Mouse (Mus musculus) cerebellum, adult 9-11 months (tissue): ENCODE measurements around the gene Supt3.

Source experiments
- DNase-seq: peaks from one replicate; pipeline ENCODE4 v3.0.0; 2022

The Supt3 gene

DNA sequence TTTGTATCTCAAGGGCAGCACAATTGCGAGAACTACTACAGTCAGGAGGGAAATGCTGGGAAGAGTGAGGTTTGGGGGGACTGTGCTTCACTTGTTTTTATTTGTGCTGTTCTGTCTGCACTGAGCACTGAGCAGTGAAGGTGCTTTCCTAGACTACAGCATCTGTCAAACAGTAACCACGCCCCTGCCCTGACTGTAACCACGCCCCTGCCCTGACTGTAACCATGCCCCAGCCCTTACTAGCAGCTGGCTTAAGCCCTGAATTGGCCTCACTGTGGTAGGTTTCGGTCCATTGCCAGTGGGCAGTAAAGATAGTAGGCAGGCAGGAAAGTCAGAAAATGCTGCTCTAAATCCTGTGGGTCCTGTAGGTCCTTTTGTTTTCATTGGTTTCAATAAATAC lies 196.5 kb downstream of the Supt3 start:
- no peak for DNase-seq

DNA sequence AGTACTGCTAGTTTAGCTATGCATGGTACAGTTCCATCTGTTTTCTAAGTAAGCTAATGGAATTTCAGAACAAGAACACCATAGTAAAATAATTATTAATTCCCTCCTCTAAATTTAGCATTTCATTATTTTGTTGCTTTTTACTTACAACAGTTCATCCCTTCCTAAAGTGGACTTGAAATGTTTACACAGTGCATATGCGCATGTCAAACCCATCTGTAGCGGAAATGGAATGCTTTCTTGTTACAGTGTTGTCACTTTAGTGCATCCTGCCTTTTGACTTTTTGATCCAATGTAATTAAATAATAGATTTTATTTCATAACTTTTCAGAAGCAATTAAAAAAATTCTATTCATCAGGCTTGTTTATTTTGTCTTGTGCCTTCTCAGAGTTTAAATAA lies 200.7 kb downstream of the Supt3 start:
- DNase-seq = no peak

DNA sequence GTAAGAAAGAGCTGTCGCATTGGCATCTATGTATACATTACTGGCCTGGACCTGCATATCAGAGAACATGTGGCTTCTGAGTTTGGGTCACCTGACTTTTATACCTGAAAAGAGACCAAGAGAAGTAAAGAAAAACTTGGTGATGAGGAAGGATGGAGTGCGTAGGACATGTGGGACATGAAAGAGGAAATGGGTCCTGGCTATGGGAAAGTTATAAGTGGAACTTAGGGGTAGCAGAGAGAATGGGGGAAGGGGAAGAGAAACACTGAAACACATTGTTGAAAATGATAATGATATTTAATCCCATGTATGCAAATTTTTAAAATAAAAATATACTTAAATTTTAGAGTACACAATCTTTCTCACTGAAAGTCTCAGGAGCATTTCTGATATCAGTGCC lies 211.0 kb downstream of the Supt3 start:
- DNase-seq = no peak

DNA sequence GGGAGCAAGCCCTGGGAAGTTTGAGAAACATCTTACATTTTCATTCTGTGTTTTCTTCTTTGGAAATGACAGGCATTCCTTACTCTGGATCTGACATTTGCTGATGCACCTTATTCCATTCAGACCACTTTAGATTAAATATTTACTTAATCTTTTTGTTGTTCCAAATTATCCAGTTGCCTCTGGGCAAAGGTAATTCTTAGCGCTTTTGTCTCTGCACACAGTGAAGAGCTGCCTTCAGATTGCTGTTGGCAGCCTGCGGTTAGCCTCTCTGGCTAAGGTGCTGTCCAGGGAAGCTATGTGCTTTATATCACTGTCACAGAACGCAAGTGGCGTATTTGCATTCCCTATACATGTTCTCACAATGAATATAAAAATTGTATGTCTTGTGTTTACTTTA lies 226.4 kb downstream of the Supt3 start:
- DNase-seq = no peak

- no peak for DNase-seq
Measured at GRCm38 (mm10) chr17:45004477-45005170, 227.7 kb downstream of the Supt3 start.

GRCm38 (mm10) chr17:45007461-45007860 lies 230.5 kb downstream of the Supt3 start:
- no peak for DNase-seq

- DNase-seq = no peak
Measured at GRCm38 (mm10) chr17:45008663-45009062, 231.7 kb downstream of the Supt3 start.

GRCm38 (mm10) chr17:45010409-45010808 lies 233.5 kb downstream of the Supt3 start:
- DNase-seq = no peak

GRCm38 (mm10) chr17:45016746-45017145 lies 239.8 kb downstream of the Supt3 start:
- no peak for DNase-seq

- no peak for DNase-seq
Measured at GRCm38 (mm10) chr17:45020155-45020930, 243.4 kb downstream of the Supt3 start.

DNA sequence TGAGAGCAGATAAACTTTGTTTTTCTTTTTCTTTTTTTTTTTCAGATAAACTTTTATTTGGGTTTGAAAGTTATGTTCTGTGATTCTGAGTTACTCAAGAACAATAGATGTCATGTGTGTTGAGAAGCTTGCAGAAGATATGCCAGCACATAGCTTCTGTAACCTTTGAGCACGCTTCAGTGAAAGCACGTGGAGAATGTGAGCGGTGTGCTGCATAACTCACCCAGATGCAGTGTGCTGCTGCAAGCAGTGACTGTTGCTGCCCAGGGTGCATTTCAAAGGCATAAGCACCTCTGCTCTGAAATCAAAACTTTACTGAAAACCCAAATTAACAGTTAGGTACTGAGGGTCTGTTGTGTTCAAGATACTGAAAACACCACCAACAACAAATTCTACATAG lies 251.5 kb downstream of the Supt3 start:
- DNase-seq = no peak

DNA sequence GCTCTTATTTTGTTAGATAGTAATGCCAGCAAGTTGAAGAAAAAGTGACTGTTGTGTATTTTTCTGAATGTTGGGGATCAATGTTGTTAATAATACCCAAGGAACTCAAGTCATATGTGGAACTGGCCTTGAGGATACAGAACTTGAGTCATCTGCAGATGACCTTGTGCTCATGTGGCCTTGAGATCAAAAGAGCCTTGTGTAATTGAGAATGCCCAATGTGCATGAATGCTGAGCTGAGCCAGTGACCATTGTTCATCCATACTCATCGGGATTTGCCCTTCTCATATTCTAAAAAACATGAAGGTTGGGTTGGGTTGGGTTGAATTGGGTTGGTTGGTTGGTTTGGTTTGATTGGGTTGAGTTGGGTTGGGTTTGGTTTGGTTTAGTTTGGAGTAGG lies 252.2 kb downstream of the Supt3 start:
- no peak for DNase-seq

- no peak for DNase-seq
Measured at GRCm38 (mm10) chr17:45032209-45032608, 255.3 kb downstream of the Supt3 start.

GRCm38 (mm10) chr17:45033617-45034016 lies 256.7 kb downstream of the Supt3 start:
- no peak for DNase-seq

GRCm38 (mm10) chr17:45041084-45041483 lies 264.1 kb downstream of the Supt3 start:
- no peak for DNase-seq

- DNase-seq = no peak
Measured at GRCm38 (mm10) chr17:45045804-45046203, 268.9 kb downstream of the Supt3 start.

GRCm38 (mm10) chr17:45046583-45046982 lies 269.6 kb downstream of the Supt3 start:
- DNase-seq = no peak

- no peak for DNase-seq
Measured at GRCm38 (mm10) chr17:45047236-45047635, 270.3 kb downstream of the Supt3 start.

DNA sequence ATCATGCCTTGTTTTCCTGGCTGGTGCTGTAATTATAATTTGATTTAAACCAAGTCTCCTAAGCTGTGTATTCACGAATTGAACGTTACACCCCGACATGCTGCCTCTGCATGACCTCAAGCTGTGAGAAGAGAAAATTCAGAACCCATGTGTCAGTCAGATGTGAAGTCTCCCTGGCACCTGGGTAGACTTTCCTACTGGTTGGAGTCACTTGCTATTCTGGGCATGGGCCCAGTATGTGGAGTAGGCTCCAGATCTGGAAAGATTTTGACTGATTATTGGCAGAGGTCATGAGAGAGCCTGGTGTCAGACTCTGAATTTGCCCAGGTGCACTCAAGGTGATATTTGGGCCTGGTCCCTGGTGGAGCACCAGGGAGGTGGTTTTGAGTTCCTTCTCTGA lies 275.0 kb downstream of the Supt3 start:
- no peak for DNase-seq

DNA sequence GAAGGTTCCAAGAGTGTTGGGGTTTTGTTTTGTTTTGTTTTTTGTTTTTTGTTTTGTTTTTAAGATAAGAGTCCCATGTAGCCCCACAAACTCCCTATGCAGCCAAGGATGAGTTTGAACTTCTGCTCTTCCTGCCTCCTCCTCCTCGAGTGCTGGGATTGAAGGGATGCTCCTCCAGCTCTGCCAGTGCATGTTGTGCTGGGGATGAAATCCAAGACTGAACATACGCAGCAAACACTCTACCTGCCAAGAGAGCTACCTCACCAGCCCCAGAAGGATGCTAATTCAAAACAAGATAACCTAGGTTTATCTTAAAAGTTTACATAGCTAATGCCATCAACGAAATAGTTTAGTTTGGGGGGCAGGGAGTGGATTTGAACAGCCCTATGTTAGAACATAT lies 276.4 kb downstream of the Supt3 start:
- no peak for DNase-seq

GRCm38 (mm10) chr17:45054526-45054925 lies 277.6 kb downstream of the Supt3 start:
- no peak for DNase-seq

GRCm38 (mm10) chr17:45056894-45057293 lies 279.9 kb downstream of the Supt3 start:
- no peak for DNase-seq

DNA sequence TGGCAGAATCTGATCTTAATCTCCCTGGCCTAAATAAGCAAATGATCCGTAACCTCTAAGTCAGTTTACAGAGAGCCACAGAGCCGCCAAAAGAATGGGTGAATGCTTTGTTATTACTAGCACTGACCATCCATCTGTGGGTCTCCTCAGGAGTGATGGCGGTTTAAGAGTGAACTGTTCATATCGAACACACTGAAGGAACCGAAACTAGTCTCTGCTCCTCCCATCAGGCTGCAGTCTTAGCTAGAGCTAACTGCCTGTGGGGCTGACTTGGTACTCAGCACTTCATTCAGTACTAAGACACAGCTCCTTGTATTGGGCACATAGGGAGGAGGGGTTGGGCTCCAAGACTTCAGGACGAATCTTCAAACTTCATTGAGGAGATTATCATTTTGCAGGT lies 280.8 kb downstream of the Supt3 start:
- no peak for DNase-seq

- peak; percentile 73 for DNase-seq
Measured at GRCm38 (mm10) chr17:45058566-45059363, 281.8 kb downstream of the Supt3 start.
